Mouse (Mus musculus): ENCODE data around the gene Prr18. TPM values are rescaled to one million over a fixed set of nuclear protein-coding genes. Genes with fewer than 3 reads are reported as not detected.

Prr18 gene
- polyA plus RNA-seq, 1 experiment = not detected

- Histone ChIP-seq H3K4me3 (ENCODE audit: insufficient read depth, low read depth, low read length) (no peak overlapping the region), H3K4me1 (ENCODE audit: control insufficient read depth, insufficient read depth, insufficient read length, low read length) (no peaks in the 10 kb centered on the region), H3K27ac (replicated peaks; ENCODE audit: low read depth, low read length) (no peak overlapping the region)
Observed at GRCm38 (mm10) chr17:8361281-8362103, 24.2 kb downstream of the Prr18 start.

- Histone ChIP-seq H3K4me3 (ENCODE audit: insufficient read depth, low read depth, low read length) (no peak overlapping the region), H3K27ac (replicated peaks; ENCODE audit: low read depth, low read length) (no peak overlapping the region), H3K4me1 (ENCODE audit: control insufficient read depth, insufficient read depth, insufficient read length, low read length) (no peaks in the 10 kb centered on the region)
Observed at GRCm38 (mm10) chr17:8367514-8368480, 30.5 kb downstream of the Prr18 start.

DNA sequence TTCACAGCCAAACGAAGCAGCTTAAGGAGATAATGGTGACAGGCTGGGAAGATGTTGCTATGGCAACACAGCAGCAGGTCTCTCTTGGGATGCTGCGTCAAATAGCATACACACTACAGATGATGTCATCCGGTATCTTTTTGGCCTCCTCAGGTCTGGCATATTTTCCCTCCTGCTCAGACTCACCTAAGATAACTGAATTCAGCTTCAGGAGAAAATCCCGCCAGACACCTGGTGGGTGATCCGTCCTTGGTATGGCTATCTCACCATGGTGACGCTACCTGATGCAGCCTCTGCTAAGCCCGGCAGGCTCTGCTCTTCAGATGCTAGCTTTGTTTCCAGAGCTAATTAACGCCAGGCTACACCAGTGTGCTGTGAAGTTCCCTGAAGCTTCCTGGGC, 31.3 kb downstream of the Prr18 start:
- Histone ChIP-seq H3K4me1 (ENCODE audit: control insufficient read depth, insufficient read depth, insufficient read length, low read length) (no peaks in the 10 kb centered on the region), H3K27ac (replicated peaks; ENCODE audit: low read depth, low read length) (no peak overlapping the region), H3K4me3 (ENCODE audit: insufficient read depth, low read depth, low read length) (no peak overlapping the region)

- Histone ChIP-seq H3K27ac (replicated peaks; ENCODE audit: low read depth, low read length) (no peak overlapping the region), H3K4me3 (ENCODE audit: insufficient read depth, low read depth, low read length) (no peak overlapping the region), H3K4me1 (ENCODE audit: control insufficient read depth, insufficient read depth, insufficient read length, low read length) (no peaks in the 10 kb centered on the region)
Observed at GRCm38 (mm10) chr17:8369171-8369570, 31.9 kb downstream of the Prr18 start.

DNA sequence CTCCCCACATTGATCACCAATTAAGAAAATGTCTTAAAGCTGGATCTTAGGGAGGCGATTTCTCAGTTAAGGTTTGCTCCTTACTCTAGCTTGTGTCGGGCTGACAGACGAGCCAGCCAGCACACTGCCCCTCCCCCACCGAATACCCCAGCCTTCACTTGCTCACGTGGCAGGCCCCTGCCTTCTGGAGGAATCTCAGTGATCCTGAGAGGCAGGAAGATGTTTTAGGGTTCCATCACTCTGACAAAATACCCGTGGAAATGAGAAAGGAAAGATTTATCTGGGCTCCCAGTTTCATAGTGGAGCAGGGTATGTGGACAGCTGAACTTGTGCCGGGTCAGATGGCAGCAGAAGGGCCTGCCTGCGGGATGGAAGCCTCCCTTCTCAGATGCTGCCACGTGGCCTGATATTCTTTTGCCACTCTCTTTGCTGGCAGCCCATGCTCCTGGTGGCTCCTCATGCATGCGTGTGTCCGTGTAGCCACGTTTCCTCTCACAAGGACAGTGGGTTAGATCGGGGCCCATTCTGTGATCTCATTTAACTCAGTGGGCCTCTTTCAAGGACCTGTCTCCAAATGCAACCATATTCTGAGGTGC, 33.5 kb downstream of the Prr18 start:
- no peak overlapping the region for H3K4me3 ChIP-seq (ENCODE audit: insufficient read depth, low read depth, low read length)
- H3K27ac ChIP-seq (replicated peaks; ENCODE audit: low read depth, low read length) = no peak overlapping the region
- H3K4me1 ChIP-seq (ENCODE audit: control insufficient read depth, insufficient read depth, insufficient read length, low read length) = no peaks in the 10 kb centered on the region

DNA sequence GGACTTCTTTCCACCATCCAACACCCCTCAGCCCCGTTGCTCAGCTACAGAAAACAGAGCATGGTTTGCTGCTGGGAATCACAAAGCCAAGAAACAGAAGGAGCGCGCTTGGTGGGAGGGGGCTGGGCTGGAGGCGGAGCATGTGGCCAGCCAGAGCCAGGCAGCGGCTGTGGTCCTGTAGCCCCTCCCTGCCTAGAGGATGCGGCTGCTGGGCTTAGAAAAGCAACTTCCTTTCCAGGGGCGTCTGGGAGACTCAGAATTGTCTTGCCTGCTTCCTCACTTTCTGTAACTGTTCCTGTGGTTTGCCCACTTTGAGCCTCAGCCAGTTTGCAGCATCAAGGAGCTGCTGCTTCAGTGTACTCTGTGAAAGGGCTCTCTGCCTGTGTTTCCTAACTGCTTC, 34.6 kb downstream of the Prr18 start:
- Histone ChIP-seq H3K27ac (replicated peaks; ENCODE audit: low read depth, low read length) (no peak overlapping the region), H3K4me1 (ENCODE audit: control insufficient read depth, insufficient read depth, insufficient read length, low read length) (no peaks in the 10 kb centered on the region), H3K4me3 (ENCODE audit: insufficient read depth, low read depth, low read length) (peak overlapping the region; percentile 24; the same call in 1 of the 2 replicates)

- peak overlapping the region; percentile 36; the same call in 1 of the 2 replicates for H3K4me3 ChIP-seq (ENCODE audit: insufficient read depth, low read depth, low read length)
- no peak overlapping the region for H3K27ac ChIP-seq (replicated peaks; ENCODE audit: low read depth, low read length)
- H3K4me1 ChIP-seq (ENCODE audit: control insufficient read depth, insufficient read depth, insufficient read length, low read length) = no peaks in the 10 kb centered on the region
Observed at GRCm38 (mm10) chr17:8372286-8373046, 35.2 kb downstream of the Prr18 start.

GRCm38 (mm10) chr17:8377298-8377697, 40.0 kb downstream of the Prr18 start:
- Histone ChIP-seq H3K27ac (replicated peaks; ENCODE audit: low read depth, low read length) (no peak overlapping the region), H3K4me1 (ENCODE audit: control insufficient read depth, insufficient read depth, insufficient read length, low read length) (no peaks in the 10 kb centered on the region), H3K4me3 (ENCODE audit: insufficient read depth, low read depth, low read length) (no peak overlapping the region)

GRCm38 (mm10) chr17:8385441-8385840, 48.2 kb downstream of the Prr18 start:
- no peak overlapping the region for H3K27ac ChIP-seq (replicated peaks; ENCODE audit: low read depth, low read length)
- no peaks in the 10 kb centered on the region for H3K4me1 ChIP-seq (ENCODE audit: control insufficient read depth, insufficient read depth, insufficient read length, low read length)
- H3K4me3 ChIP-seq (ENCODE audit: insufficient read depth, low read depth, low read length) = no peak overlapping the region

GRCm38 (mm10) chr17:8388463-8388862, 51.2 kb downstream of the Prr18 start:
- no peaks in the 10 kb centered on the region for H3K4me1 ChIP-seq (ENCODE audit: control insufficient read depth, insufficient read depth, insufficient read length, low read length)
- H3K27ac ChIP-seq (replicated peaks; ENCODE audit: low read depth, low read length) = no peak overlapping the region
- H3K4me3 ChIP-seq (ENCODE audit: insufficient read depth, low read depth, low read length) = no peak overlapping the region

DNA sequence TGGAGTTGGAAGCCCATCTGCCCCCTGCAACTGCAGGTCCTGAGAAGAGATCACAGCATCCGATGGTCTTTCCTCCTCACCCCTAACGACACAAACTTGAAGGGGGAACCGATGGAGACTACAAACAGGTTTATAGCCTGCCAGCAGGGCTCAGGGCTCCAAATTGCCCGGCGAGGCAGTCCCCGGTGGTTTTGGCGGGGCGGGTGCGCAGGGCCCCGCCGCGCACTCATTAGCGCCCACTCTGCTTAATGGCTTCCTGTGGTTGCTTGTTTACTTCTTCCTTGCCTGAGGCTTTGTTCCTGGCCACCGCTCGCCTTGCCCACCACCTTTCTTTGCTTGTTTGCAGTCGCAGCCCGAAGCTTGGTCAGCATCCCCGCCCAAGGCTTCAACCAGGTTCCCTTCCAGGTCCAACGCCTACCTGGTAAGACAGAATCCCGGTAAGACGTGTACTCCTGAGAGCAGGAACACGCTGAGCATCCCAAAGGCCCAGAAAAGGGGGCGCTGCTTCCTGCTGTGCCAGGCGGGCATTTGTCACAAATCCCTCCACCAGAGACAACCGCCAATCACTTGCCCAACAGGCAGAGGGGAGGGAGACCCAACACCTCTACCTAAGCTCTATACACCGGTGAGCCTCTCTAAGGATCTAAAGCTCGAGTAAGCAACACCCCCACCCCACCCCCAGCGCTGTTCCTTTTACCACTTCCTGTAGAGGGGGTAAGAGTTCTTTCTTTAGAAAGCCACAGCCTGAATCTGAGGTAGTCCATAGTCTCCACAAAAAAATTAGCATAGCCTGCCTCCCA, 51.9 kb downstream of the Prr18 start:
- no peaks in the 10 kb centered on the region for H3K4me1 ChIP-seq (ENCODE audit: control insufficient read depth, insufficient read depth, insufficient read length, low read length)
- H3K4me3 ChIP-seq (ENCODE audit: insufficient read depth, low read depth, low read length) = no peak overlapping the region
- H3K27ac ChIP-seq (replicated peaks; ENCODE audit: low read depth, low read length) = no peak overlapping the region

- H3K4me1 ChIP-seq (ENCODE audit: control insufficient read depth, insufficient read depth, insufficient read length, low read length) = no peaks in the 10 kb centered on the region
- H3K27ac ChIP-seq (replicated peaks; ENCODE audit: low read depth, low read length) = no peak overlapping the region
- no peak overlapping the region for H3K4me3 ChIP-seq (ENCODE audit: insufficient read depth, low read depth, low read length)
Observed at GRCm38 (mm10) chr17:8389790-8390095, 52.5 kb downstream of the Prr18 start.

DNA sequence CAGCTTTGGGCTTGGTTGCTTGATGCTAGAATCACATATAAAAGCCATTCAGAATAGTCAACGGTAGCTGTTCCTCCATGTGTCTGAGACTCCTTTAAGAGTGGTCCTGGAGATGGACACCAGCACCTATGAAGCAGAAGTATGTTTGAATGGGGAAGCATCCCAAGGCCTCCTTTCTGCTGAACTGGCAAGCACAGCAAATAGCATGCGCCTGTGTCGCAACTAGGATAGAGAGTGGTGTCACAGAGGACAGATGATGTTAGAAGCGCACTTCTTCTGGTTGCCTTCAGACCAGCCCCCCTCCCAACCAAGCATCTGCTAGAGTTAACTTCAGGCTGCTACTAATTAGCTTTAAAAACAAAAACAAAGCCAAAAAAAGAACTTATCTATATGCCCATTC, 53.2 kb downstream of the Prr18 start:
- no peak overlapping the region for H3K27ac ChIP-seq (replicated peaks; ENCODE audit: low read depth, low read length)
- H3K4me1 ChIP-seq (ENCODE audit: control insufficient read depth, insufficient read depth, insufficient read length, low read length) = no peaks in the 10 kb centered on the region
- no peak overlapping the region for H3K4me3 ChIP-seq (ENCODE audit: insufficient read depth, low read depth, low read length)

Data from brown adipose tissue, adult 24 weeks (tissue).